Mouse (Mus musculus): Measurements from ENCODE around the gene Zbtb38.

DNA sequence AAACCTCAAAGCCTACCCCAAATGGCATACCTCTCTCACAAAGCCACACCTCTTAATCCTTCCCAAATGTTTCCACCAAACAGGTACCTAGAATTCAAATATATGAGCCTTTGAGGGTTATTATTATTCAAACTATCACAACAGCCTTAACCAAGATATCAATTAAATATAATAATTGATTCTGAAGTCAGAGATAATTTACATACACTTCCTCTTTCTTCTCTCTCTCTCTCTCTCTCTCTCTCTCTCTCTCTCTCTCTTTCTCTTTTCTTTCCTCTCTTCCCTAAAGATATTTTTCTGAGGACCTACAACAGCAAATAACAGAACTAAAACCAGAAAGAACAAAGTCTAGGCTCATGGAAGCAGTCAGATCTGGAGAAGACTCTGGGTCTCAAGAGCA lies 15.2 kb upstream of the Zbtb38 start:
- no peak for TF ChIP-seq CTCF (IDR thresholded peaks at IDR 0.05; ENCODE audit: low read depth)
- TF ChIP-seq EP300 (optimal IDR thresholded peaks at IDR 0.05), result no peak

All from stomach, postnatal 0 days (tissue).